Mouse (Mus musculus) limb, embryonic 15.5 days (tissue): ENCODE data around the gene Lbr. TPM values are rescaled to one million over a fixed set of nuclear protein-coding genes. Genes with fewer than 3 reads are reported as not detected.

Experiments
- ATAC-seq: fragments of 200-750 bp; cut with Nextera tagmentation; 2 replicates; pipeline ENCODE4 v1.8.0; 2017; ENCODE audit warnings: low read depth, moderate TSS enrichment; ENCODE audit not compliant: insufficient number of reproducible peaks, low FRiP score, low TSS enrichment
- H3K27ac ChIP-seq: fragments of 300-500 bp; sonication (generic); 2 replicates; pipeline ENCODE4 v1.5.1; 2015; ENCODE audit warnings: moderate library complexity, mild to moderate bottlenecking, inconsistent platforms
- H3K27me3 ChIP-seq: fragments of 300-500 bp; sonication (generic); 2 replicates; pipeline ENCODE4 v1.6.1; 2015; ENCODE audit warnings: inconsistent platforms
- H3K36me3 ChIP-seq: fragments of 300-500 bp; sonication (generic); 2 replicates; pipeline ENCODE4 v1.6.1; 2015; ENCODE audit warnings: inconsistent platforms
- H3K4me1 ChIP-seq: fragments of 300-500 bp; sonication (generic); 2 replicates; pipeline ENCODE4 v1.6.1; 2015; ENCODE audit warnings: inconsistent platforms
- H3K4me2 ChIP-seq: fragments of 300-500 bp; sonication (generic); 2 replicates; pipeline ENCODE4 v1.6.1; 2015; ENCODE audit warnings: mild to moderate bottlenecking, inconsistent platforms
- H3K4me3 ChIP-seq: fragments of 300-500 bp; sonication (generic); 2 replicates; pipeline ENCODE4 v1.5.1; 2015; ENCODE audit warnings: mild to moderate bottlenecking, inconsistent platforms
- H3K9ac ChIP-seq: fragments of 300-500 bp; sonication (generic); 2 replicates; pipeline ENCODE4 v1.6.1; 2015; ENCODE audit warnings: inconsistent platforms
- H3K9me3 ChIP-seq: fragments of 300-500 bp; sonication (generic); 2 replicates; pipeline ENCODE4 v1.6.1; 2016; ENCODE audit warnings: inconsistent platforms
- WGBS: fragments of 180-500 bp; shearing (Covaris S2); methylation state at CpG from one replicate; pipeline ENCODE4 v1.1.7; 2015; 5-methylcytosine and 5-hydroxymethylcytosine counted together
- polyA plus RNA-seq: library from polyadenylated mRNA; unstranded; fragments of >200 nt; fragmentation: Nextera tagmentation; extraction: Ambion mirVana; gene quantifications from 2 replicates; pipeline ENCODE4 v1.2.1, GENCODE M21; 2015

The Lbr gene
- 96.8 and 101 TPM in 2 replicates for polyA plus RNA-seq

GRCm38 (mm10) chr1:181842781-181843180 is at the start of gene Lbr:
Gene Lbr (minus strand): TSS chr1:181843046.
- no peaks in the 10 kb centered on the region for H3K9me3 ChIP-seq
- WGBS, result under 1% methylated on average over 14 of the region's 14 CpGs
- peak within 1 kb of the TSS; percentile 79 for H3K9ac ChIP-seq
- 0 out of 2 replicates have a peak, but pooled peaks cover 4% of the 10 kb centered on the region for H3K36me3 ChIP-seq
- peaks cover 26% of the 10 kb centered on the region for H3K4me1 ChIP-seq
- ATAC-seq, result no peak
- peak within 1 kb of the TSS; percentile 82 for H3K4me2 ChIP-seq
- no peaks in the 10 kb centered on the region for H3K27me3 ChIP-seq
- peak within 1 kb of the TSS; percentile 95 for H3K27ac ChIP-seq
- peak within 1 kb of the TSS; percentile 84 for H3K4me3 ChIP-seq

DNA sequence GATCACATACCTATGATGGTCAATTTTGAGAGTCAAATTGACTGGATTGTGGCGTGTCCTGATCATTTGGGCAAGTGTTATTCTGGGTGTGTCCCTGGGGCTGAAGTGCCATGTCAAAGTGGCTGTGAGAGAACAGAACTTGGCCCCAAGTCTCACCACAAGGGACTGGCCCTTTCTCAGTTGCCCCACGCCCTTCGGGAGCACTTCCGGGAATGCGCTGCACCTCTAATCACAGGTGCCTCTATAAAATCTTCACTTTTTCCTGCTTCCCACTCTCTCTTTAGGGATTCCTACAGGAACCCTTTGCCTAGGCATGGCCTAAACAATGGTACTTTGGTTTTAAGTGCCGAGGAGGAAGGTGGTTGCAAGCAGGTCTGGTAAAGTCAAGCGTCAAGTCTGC is 46.8 kb upstream of the Lbr start:
- H3K9me3 ChIP-seq, result no peaks in the 10 kb centered on the region
- WGBS, result 84% methylated on average over 7 of the region's 7 CpGs
- no peak for ATAC-seq

DNA sequence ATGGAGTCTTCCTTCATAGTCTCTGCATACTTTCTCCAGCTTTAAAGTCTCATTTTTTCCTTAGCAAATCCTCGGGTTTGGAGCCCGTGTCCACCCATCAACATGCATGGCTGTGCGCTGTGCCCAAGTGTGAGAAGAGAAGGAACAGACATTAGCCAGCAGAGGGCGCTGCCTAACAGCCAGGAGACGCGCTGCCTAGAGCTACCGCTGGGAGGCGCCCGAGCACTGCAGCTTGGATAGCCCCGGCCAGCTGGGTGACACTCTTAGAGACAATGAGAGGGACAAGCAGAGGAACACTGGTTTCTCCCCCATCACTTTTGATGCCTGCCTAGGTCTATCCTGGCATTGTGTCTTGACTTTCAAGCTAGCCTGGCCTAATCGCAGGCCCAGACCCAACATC is 46.0 kb upstream of the Lbr start:
- Histone ChIP-seq H3K27me3 (no peaks in the 10 kb centered on the region), H3K27ac (no peak overlapping the region), H3K4me2 (no peak overlapping the region), H3K36me3 (no peaks in the 10 kb centered on the region), H3K9ac (no peak overlapping the region), H3K9me3 (no peaks in the 10 kb centered on the region), H3K4me1 (peaks cover 4% of the 10 kb centered on the region; the same call in 1 of the 2 replicates), H3K4me3 (no peak overlapping the region)
- WGBS, result 6% methylated on average over 11 of the region's 11 CpGs
- peak; percentile 52 for ATAC-seq

More for the DNA sequence above, 46.8 kb upstream of the Lbr start:
- H3K36me3 ChIP-seq, result no peaks in the 10 kb centered on the region
- H3K27ac ChIP-seq, result no peak overlapping the region
- H3K4me1 ChIP-seq, result peaks cover 4% of the 10 kb centered on the region; the same call in 1 of the 2 replicates
- H3K27me3 ChIP-seq, result no peaks in the 10 kb centered on the region
- no peak overlapping the region for H3K4me3 ChIP-seq
- H3K9ac ChIP-seq, result no peak overlapping the region
- no peak overlapping the region for H3K4me2 ChIP-seq

DNA sequence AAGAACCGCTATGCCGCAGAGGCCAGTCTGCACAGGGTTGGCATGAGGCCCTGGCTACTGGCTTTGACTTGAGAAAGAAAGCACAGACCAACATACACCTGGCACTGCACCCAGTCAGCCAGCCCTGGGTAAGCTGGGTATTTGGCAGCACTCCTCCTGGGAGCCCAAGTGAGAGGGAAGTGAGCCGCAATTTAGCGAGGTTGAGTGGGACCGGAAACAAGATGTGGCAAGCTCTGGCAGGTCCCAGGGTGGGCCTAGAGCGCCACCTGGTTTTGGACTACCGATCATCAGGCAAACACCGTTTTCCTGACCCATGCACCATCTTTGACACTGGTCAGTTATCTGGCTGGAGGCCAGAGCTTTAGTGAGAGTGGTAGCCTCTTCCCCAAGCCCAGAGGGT is 38.7 kb upstream of the Lbr start:
- 25% methylated on average over 8 of the region's 8 CpGs for WGBS

GRCm38 (mm10) chr1:181880752-181881325 is 38.0 kb upstream of the Lbr start:
- peak overlapping the region; percentile 17; the same call in 1 of the 2 replicates for H3K4me2 ChIP-seq
- ATAC-seq, result no peak

More for the DNA sequence above, 38.7 kb upstream of the Lbr start:
- no peak overlapping the region; the same call in 1 of the 2 replicates for H3K27ac ChIP-seq
- no peaks in the 10 kb centered on the region for H3K36me3 ChIP-seq
- no peaks in the 10 kb centered on the region for H3K9me3 ChIP-seq
- peak overlapping the region; percentile 17; the same call in 1 of the 2 replicates for H3K4me2 ChIP-seq
- H3K9ac ChIP-seq, result no peak overlapping the region
- no peaks in the 10 kb centered on the region for H3K27me3 ChIP-seq
- peak; percentile 50 for ATAC-seq
- no peak overlapping the region for H3K4me3 ChIP-seq
- peaks cover 10% of the 10 kb centered on the region for H3K4me1 ChIP-seq

GRCm38 (mm10) chr1:181878436-181878835 is 35.6 kb upstream of the Lbr start:
- Histone ChIP-seq H3K9ac (no peak overlapping the region), H3K27ac (no peak overlapping the region), H3K4me1 (peaks cover 10% of the 10 kb centered on the region), H3K4me3 (no peak overlapping the region), H3K4me2 (no peak overlapping the region), H3K27me3 (no peaks in the 10 kb centered on the region), H3K36me3 (no peaks in the 10 kb centered on the region), H3K9me3 (no peaks in the 10 kb centered on the region)
- ATAC-seq, result no peak
- WGBS, result 68% methylated on average over 5 of the region's 5 CpGs

More at GRCm38 (mm10) chr1:181880752-181881325, 38.0 kb upstream of the Lbr start:
- Histone ChIP-seq H3K9me3 (no peaks in the 10 kb centered on the region), H3K9ac (no peak overlapping the region), H3K4me3 (no peak overlapping the region), H3K27ac (no peak overlapping the region; the same call in 1 of the 2 replicates), H3K27me3 (no peaks in the 10 kb centered on the region), H3K4me1 (peaks cover 10% of the 10 kb centered on the region), H3K36me3 (no peaks in the 10 kb centered on the region)
- 52% methylated on average over 15 of the region's 15 CpGs for WGBS

- ATAC-seq, result no peak
- WGBS, result 53% methylated on average over 5 of the region's 5 CpGs
- no peak overlapping the region for H3K4me2 ChIP-seq
- peaks cover 10% of the 10 kb centered on the region for H3K4me1 ChIP-seq
- no peak overlapping the region for H3K4me3 ChIP-seq
- H3K9ac ChIP-seq, result no peak overlapping the region
- H3K9me3 ChIP-seq, result no peaks in the 10 kb centered on the region
- H3K27ac ChIP-seq, result no peak overlapping the region
- no peaks in the 10 kb centered on the region for H3K27me3 ChIP-seq
- no peaks in the 10 kb centered on the region for H3K36me3 ChIP-seq
Observed at GRCm38 (mm10) chr1:181877088-181877487, 34.2 kb upstream of the Lbr start.

DNA sequence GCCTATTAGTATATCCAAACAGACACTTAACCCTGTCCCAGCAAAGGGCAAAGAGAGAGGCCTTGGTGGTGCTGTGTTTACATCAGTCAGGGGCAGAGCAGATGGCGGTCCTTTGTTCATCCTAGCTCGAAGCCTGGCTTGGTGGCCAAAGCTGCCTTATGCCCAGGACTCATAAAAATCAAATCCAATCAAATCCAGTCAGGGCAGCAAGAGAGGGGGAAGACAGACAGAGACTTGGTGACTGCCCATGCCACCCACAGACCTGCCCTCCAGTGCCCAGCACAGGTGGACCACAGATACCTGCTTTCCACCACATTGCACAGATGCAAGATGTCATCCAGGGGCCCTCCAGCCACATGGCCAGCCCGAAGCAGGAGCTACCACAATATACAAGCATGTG is 33.8 kb upstream of the Lbr start:
- no peak for ATAC-seq
- Histone ChIP-seq H3K4me2 (no peak overlapping the region), H3K36me3 (no peaks in the 10 kb centered on the region), H3K9me3 (no peaks in the 10 kb centered on the region), H3K27me3 (no peaks in the 10 kb centered on the region), H3K4me3 (no peak overlapping the region), H3K9ac (no peak overlapping the region), H3K27ac (no peak overlapping the region), H3K4me1 (peaks cover 7% of the 10 kb centered on the region)
- 75% methylated on average over 3 of the region's 3 CpGs for WGBS

- Histone ChIP-seq H3K36me3 (no peaks in the 10 kb centered on the region), H3K27me3 (no peaks in the 10 kb centered on the region), H3K9ac (no peak overlapping the region), H3K27ac (no peak overlapping the region), H3K4me3 (no peak overlapping the region), H3K9me3 (no peaks in the 10 kb centered on the region), H3K4me1 (no peaks in the 10 kb centered on the region), H3K4me2 (no peak overlapping the region)
- WGBS, result 76% methylated on average over 9 of the region's 9 CpGs
- no peak for ATAC-seq
Observed at GRCm38 (mm10) chr1:181873086-181873920, 30.5 kb upstream of the Lbr start.

GRCm38 (mm10) chr1:181872639-181873038 is 29.8 kb upstream of the Lbr start:
- H3K27ac ChIP-seq, result no peak overlapping the region
- no peak overlapping the region for H3K9ac ChIP-seq
- no peaks in the 10 kb centered on the region for H3K9me3 ChIP-seq
- H3K27me3 ChIP-seq, result no peaks in the 10 kb centered on the region
- H3K4me2 ChIP-seq, result no peak overlapping the region
- no peak overlapping the region for H3K4me3 ChIP-seq
- H3K36me3 ChIP-seq, result no peaks in the 10 kb centered on the region
- ATAC-seq, result no peak
- 75% methylated on average over 3 of the region's 3 CpGs for WGBS
- no peaks in the 10 kb centered on the region for H3K4me1 ChIP-seq

- Histone ChIP-seq H3K9ac (no peak overlapping the region), H3K27me3 (no peaks in the 10 kb centered on the region), H3K27ac (no peak overlapping the region), H3K4me2 (no peak overlapping the region), H3K4me1 (no peaks in the 10 kb centered on the region; the same call in 1 of the 2 replicates), H3K9me3 (no peaks in the 10 kb centered on the region), H3K36me3 (no peaks in the 10 kb centered on the region), H3K4me3 (no peak overlapping the region)
- no peak for ATAC-seq
- WGBS, result 78% methylated on average over 6 of the region's 6 CpGs
Observed at GRCm38 (mm10) chr1:181866429-181867280, 23.8 kb upstream of the Lbr start.
